Mouse (Mus musculus): ENCODE measurements around the gene Ccdc191.

Ccdc191 gene

DNA sequence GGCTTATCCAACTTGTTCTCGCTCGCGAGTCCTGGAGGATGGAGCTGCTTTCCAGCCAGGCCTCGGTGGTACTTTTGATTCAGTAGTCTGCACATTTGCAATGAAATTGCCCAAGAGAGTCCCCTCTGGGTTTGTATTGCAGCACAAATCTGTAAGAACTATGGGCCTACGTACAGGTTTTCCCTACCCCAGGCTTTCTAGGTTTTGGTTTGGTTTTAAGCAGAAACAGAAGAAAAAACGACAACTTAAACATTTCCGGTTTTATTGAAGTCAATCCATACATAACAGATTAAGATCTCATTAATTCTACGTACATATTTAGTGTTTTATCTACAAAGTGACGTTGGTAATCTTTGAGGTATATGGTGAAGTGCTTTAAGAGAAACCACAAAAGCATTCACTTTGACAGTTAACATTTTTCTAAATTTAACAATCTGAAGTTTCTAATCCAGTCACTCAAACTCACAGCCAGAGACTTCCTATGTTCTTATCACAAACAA lies 90.6 kb downstream of the Ccdc191 start:
- peak; percentile 51 for ATAC-seq (ENCODE audit: low TSS enrichment)

DNA sequence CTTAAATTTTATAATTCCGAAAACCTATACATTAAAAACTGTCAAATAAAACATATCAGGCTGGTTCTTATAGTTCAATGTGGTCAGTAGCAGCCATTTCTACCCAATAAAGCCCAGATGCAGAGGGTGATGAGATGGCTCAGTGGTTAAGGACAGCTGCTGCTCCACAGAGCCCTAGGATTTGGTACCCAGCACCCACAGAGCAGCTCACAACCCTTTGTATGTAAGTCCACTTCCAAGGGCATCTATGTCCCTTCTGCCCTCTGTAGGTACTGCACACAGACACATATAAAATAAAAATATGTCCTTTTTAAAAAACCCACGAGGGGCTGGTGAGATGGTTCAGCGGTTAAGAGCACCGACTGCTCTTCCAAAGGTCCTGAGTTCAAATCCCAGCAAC lies 96.7 kb downstream of the Ccdc191 start:
- no peak for ATAC-seq (ENCODE audit: low TSS enrichment)

DNA sequence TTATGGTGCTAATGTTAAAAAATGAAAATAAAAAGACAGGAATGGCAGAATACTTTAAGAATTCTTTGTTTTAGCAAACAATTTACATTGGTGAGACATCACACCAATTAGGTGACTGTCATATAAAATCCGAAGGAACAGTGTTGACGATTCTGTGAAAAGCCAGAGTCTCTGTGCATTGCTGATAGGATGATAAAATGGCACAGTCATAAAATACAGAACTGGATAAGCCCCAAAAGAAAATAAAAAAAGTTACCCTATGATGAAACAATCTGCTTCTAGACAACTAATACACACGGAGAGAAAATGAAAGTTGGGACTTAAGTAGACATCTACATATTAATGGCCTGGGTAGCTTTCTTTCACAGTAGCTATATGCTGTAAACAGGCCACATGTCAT lies 105.0 kb downstream of the Ccdc191 start:
- ATAC-seq (ENCODE audit: low TSS enrichment) = no peak

GRCm38 (mm10) chr16:43999111-43999510 lies 109.5 kb downstream of the Ccdc191 start:
- no peak for ATAC-seq (ENCODE audit: low TSS enrichment)

DNA sequence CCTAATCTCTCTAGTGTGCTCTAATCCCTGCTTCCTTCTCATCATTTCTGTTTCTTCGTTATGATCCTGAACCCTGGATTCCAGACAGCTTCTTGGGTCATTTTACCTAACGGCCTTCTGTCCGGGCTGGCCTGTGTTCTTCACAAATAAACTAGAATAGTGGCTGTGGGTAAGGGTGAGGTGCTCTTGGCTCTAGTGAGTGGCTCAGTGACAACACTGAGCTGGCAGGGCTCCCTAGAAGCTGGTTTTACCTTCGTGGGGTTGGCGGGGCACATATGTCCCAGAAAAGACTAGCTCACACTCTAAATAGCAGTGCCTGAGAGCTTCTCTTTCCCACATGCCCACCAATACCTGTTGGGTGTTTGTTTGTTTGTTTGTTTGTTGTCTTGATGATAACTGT lies 109.9 kb downstream of the Ccdc191 start:
- ATAC-seq (ENCODE audit: low TSS enrichment) = no peak

DNA sequence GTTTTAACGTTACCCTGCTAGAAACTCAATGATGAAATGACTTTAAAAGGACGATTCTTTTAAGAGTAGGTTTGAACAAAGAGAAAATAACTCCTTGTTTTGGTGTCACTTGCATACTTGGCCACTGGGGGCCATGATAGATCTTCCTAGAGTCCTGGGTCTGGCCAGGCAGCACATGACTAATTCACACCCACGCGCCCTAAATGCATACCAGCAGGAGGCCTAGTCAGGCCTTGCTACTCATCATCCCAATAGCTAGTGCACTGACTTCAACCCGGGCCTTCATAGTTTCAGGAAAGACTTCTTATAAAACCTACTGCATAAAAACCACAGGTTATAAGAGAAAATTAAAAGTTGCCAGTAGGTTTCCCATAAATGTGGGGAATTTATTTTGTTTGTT lies 112.5 kb downstream of the Ccdc191 start:
- no peak for ATAC-seq (ENCODE audit: low TSS enrichment)

GRCm38 (mm10) chr16:44011010-44011409 lies 121.4 kb downstream of the Ccdc191 start:
- no peak for ATAC-seq (ENCODE audit: low TSS enrichment)
